Mouse (Mus musculus) adrenal gland, adult 2 months (tissue): ENCODE data around the gene Tex14. TPM values are rescaled to one million over a fixed set of nuclear protein-coding genes. Genes with fewer than 3 reads are reported as not detected.
"Not testable (repeated sequence)": the region's sequence is repeated elsewhere in the genome, so short reads cannot be mapped to it uniquely, and the experiment has no call there.

Experiments
- DNase-seq: peaks from one replicate; pipeline ENCODE4 v3.0.0; 2021
- polyA plus RNA-seq: library from polyadenylated mRNA; depleted of rRNA; stranded (reverse); fragments of >200 nt; gene quantifications from 2 replicates; pipeline ENCODE4 v1.2.3, GENCODE M21; 2012
- total RNA-seq, 2 experiments: library from RNA; stranded (reverse); gene quantifications; 2 replicates each; pipeline ENCODE4 v1.2.3; 2021

Tex14 gene
- total and polyA plus RNA-seq, 3 experiments = 0.08 to 1.3 (median 0.35) TPM

DNA sequence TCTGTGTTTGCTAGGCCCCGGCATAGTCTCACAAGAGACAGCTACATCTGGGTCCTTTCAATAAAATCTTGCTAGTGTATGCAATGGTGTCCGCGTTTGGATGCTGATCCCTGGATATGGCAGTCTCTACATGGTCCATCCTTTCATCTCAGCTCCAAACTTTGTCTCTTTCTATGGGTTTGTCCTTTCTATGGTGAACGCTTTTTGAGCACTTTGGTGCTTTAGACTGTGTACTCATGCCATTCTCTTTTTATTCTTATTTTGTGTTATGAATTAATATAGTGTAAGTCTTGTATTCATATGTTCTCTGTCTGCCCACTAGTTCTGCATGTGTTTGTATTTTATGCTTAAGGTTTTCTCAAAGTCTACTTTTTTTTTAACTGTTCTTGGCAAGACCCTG lies 67.2 kb downstream of the Tex14 start:
- DNase-seq = not testable (repeated sequence)

DNA sequence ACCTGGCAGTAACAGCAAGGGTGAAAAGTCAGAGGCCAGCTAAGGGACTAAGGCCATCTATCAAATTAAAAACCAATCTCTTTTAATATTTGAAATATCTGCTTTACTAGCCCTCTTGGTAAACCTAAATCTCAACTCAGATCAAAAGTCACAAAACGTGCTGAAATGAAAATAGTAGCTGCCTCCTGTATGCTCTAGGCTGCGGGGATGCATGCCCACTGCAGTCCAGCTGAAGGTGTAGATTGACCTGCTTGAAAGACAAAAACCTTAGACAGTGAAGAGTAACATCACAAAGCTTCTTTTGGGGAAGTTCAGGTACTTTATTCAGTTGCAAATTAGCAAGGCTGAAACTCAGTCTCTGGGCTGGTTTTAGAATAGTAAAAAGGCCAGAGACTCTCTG lies 74.3 kb downstream of the Tex14 start:
- DNase-seq = not testable (repeated sequence)

- DNase-seq = no peak
These were observed 79.0 kb downstream of the Tex14 start for GRCm38 (mm10) chr11:87483796-87484326.

DNA sequence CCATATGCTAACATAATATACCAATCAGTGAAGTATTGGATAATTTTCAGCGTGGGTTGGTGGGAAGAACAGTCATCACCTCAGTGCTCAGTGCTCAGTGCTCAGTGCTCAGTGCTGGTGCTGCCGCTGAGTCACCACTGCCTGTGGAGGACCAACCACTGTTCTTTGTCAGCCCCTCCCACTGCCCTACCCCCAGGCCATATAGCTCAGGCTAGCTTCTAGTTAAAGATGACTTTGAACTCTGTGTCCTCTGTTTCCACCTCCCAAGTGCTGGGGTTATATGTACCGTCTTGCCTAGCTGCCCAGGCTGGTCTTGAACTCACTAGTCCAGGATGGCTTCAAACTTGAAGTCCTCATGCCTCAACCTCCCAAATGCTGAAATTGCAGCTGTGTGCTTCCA lies 84.1 kb downstream of the Tex14 start:
- no peak for DNase-seq

DNA sequence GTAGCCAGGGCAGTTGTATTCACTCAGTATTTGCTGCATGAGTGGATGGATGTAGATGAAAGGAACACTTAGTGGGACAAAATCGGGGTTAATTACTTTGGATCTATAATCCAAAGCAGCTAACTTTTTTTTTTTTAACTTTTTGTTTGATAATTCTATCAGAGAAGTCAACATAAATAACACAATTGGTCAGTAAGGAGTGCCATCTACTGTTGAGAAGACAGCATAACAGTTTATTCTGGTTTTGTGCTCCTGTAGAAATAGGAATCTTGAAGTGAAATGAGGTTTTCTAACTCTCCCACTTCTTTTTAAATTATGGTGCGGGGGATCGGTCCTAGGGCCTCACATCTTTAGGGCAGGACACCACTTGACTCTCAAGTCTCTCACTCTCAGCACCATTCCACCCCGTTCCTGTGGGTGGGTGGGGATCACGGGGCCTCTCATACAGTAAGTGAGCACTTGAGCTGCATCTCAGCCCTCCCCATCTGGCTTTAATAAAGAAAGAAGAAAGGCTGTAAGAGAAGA lies 99.9 kb downstream of the Tex14 start:
- DNase-seq = no peak

GRCm38 (mm10) chr11:87506502-87506901 lies 101.6 kb downstream of the Tex14 start:
- no peak for DNase-seq

- no peak for DNase-seq
These were observed 102.2 kb downstream of the Tex14 start for GRCm38 (mm10) chr11:87507043-87507442.

- peak; percentile 73 for DNase-seq
These were observed 114.4 kb downstream of the Tex14 start for GRCm38 (mm10) chr11:87519260-87519659.

GRCm38 (mm10) chr11:87523466-87523865 lies 118.6 kb downstream of the Tex14 start:
- DNase-seq = no peak

DNA sequence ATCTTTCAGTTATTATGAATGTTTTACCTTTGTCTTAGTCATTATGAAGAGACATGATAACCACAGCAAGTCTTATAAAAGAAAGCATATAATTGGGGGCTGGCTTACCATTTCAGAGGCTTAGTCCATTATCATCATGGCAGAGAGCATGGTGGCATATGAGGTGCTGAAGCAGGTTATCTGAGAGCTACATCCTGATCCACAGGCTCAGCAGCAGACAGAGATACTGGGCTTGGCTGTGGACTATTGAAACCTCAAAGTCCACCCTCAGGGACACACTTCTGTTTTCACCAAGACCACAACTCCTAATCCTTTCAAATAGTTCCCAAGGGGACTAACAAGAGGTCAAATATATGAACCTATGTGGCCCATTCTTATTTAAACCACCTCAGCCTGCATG lies 119.1 kb downstream of the Tex14 start:
- no peak for DNase-seq

DNA sequence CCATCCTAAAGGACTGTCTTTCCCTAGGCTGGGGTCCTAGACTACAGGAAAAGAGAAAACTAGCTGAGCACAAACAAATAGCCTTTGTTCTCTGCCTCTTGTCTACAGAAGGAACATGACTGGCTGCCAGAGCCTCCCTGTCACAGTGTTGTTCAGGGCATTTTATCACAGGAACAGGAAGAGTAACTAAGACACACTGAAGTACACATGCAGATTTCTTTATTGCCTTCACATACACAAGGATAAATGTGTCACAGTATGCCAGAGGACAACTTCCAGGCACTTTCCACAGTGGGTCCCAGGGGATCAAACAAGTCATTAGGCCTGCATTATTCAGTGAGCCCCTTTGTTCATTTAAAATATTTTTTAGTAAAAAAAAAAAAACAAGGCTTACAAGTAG lies 119.9 kb downstream of the Tex14 start:
- DNase-seq = no peak

DNA sequence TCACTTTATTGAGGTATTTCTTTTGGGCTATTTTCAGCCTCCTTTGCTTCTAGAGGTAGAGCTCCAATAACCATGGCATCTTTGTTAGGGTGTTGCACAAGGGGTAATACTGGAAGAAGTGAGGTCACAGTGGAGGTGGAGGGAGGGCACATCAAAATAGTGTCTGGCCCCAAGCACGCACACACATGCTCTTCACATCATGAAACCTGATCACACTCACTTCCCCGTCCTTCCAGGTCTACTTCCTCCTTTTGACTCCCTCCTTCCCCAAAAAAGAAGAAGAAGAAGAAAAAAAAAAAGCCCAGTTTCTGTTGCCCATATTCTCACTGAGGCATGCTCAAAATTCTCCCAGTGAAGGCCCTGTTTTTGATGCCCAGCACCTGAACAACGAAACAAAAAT lies 122.5 kb downstream of the Tex14 start:
- no peak for DNase-seq

GRCm38 (mm10) chr11:87527990-87528389 lies 123.1 kb downstream of the Tex14 start:
- no peak for DNase-seq

- DNase-seq = no peak
These were observed 126.8 kb downstream of the Tex14 start for GRCm38 (mm10) chr11:87531695-87532094.

DNA sequence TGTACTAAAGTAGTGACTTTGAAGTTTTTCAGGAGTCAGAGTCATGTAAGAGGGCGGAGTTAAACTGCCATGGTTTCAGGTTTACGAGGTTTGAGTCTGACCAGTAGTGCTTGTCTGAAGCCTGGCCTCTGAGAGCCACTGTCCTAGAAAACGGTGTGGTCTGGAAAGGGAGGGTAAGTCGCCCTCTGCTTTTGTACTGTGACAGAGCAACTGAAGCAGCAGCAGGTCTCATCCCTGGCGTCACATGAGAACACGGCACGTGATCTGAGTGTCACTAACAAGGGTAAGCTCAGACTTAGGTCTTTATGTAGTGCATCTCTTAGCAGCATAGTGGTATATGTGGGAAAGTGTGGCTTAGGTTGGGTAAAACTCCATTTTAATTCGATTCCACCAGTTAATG lies 137.4 kb downstream of the Tex14 start:
- peak; percentile 21 for DNase-seq

- DNase-seq = no peak
These were observed 138.0 kb downstream of the Tex14 start for GRCm38 (mm10) chr11:87542906-87543305.

- DNase-seq = no peak
These were observed 148.5 kb downstream of the Tex14 start for GRCm38 (mm10) chr11:87553342-87553741.

GRCm38 (mm10) chr11:87554386-87554785 lies 149.5 kb downstream of the Tex14 start:
- DNase-seq = no peak

DNA sequence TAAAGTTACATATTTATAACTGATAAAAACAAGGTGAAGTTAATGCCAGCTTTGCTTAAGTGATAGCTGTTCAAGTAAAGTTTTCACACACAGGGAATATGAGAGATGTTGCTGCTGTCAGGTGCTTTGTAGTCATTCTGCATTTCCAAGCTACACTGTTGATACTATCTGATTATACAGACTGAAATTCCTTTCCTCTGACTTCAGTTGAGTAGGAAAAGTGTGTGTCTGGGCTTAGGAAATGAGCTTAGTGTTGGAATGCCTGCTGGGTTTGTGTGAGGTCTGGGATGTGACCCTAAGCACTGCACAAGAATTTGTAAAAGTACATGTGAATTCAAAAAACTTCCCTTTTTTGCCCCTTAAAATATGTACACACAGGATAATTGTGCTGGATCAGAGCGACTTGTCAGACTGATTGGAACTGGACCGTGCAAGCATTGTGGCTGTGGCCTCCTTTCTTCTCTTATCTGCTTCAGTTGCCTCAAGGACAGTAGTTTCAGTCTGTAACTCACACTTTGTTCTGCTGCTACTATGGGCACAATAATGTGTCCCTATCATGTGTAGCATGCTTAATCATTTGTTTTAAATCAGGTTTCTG lies 150.3 kb downstream of the Tex14 start:
- DNase-seq = peak; percentile 15

DNA sequence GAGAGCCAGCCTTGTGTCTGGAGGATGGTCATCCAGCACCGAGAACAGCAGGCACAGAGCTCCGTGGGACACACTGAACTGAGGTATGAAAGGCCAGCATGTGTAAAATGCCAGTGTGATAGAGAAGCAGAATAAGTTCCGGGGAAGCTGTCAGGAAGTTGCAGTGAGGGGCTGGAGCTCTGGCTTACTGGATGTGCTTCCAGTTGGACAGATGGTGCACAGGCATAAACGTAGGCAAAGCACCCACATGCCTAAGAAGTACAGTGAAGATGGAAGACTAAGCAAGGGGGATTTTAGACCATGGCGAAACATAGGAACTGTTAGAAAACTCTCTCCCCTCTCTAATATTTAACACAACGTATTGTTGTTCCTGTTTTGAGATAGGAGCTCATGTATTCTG lies 156.3 kb downstream of the Tex14 start:
- no peak for DNase-seq

DNA sequence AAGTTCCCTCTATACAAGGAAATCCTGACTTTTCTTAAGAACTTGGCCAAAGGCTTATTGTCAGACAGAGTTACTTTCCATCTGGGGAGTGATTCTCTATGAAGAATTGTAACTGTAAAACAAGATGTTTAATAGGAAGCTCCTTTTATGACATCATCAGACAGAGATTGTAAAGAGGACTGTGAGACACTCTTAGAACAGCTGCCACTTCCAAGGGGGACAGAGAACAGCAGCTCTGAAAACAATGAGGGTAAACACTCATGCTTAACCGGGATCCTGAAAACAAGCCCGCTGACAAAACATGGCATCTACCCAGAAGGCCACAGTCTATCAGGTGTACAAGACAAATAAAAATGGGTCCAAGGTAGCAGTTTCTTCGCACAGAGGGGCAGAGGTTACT lies 161.6 kb downstream of the Tex14 start, which contains the start of gene Gm11492:
TSS of gene Gm11492 (plus strand) at position 153 of the 400 bp plus-strand sequence.
- DNase-seq = no peak

DNA sequence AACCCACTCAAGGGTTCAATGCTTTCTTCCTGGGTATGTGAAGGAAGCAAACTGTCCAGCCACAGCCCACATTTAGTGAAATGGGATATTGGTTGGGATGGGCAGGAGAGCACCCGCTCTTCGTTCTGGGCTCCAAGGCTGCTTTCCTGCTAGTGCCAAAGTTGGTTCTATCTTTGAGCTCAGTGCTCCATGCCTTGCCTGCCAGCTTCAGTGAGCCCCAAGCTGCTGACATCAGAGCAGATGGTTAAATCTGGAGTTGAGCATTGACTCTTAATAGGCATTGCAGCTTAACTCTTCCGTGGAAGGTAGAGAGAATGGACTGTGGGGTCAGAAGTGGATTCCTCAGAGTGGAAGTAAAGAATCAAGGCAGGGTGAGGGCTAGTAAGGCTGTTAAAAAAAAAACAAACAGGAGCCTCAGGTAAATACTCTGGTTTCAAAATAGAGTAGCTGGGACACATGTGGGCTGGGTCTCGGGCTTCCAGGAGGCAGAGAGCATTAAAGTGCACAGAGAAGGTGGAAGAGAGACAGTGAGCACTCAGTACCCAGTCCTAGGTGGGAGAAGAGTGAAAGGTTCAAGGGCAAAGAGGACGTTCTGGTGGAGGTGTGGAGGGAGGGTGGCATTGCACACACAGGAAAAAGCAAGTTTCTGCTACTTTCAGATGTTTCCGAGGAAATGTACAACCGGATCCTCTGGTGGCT lies 163.5 kb downstream of the Tex14 start, which contains the start of gene Sept4:
TSS of gene Sept4 (plus strand) at position 649 of the 699 bp plus-strand sequence.
- DNase-seq = no peak

- no peak for DNase-seq
These were observed 165.9 kb downstream of the Tex14 start for GRCm38 (mm10) chr11:87570743-87571142.
